Mouse (Mus musculus): ENCODE results near the gene Mfap2.

Mfap2 gene

GRCm38 (mm10) chr4:141010118-141010517 is at the start of gene Mfap2:
TSS of gene Mfap2 (plus strand) at chr4:141010418.
- DNase-seq (ENCODE audit: extremely low spot score) = no peak

DNA sequence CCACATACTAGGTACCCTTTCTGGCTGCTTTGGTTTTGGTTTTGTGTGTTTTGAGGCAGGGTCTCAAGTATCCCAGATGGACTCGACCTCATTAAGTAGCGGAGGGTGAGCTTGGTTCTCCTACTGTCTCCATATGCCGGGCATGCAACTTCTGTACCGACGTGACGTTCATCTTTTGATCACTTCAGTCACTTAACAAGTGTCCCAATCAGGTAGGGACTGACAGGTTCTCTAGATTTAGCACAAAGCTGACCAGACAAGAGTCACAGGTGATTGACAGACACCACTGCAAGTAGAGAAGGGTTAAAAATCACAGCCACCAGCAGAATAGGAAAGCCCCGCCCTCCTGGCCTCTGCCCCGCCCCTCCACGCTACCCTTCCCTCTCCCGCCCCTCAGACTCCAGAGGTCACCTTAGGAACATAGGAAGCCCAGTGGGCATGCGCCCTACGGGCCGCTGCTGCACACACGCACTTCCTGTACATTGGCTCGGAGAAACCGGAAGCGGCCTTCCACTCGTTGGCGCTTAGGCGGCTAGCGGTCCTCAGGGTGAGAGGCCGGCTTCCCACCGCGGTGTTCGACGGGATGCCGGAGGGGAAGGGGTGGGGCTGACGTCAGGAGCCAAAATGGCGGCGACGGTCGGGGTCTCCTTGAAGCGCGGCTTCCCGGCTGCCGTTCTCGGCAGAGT is 49.3 kb upstream of the Mfap2 start, which contains the start of gene Sdhb:
Gene Sdhb (plus strand): TSS at position 423 of the 686 bp plus-strand sequence.
- peak; percentile 93 for DNase-seq (ENCODE audit: extremely low spot score)

DNA sequence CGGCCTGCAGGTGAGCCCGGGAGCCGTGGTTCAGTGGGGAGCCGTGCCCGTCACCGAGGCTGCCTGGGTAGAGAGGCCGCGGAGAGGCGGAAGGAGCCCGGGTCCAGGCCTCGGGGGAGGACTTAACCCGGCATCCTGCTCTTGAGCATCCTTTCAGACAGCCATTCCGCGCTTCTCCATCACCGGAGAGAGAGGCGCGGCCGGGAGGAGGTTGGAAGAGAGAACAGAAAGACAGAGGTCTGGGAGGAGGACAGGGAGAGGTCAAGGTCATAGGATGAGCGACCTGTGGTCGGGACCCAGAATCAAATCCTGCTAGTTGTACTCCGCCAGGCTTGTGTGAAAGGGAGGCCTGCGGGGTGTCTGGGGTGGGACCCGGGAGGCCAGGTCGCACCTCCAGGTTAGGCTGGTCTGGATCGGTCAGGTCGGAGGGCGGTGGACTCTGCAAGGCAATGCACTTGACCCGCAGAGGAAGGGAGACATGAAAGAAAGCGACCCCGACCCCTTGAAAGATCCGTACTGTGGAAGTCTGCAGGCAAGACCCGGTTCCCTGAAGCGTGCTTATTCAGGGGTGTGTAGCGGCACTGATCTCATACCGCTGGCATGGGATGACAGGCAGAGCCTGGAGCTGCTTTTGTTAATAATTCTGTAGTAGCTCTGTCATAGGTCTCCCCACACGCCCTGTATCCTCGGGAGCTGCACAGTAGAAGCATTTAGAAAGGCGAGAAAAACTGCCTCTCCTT is 48.6 kb upstream of the Mfap2 start:
- DNase-seq (ENCODE audit: extremely low spot score) = no peak

- DNase-seq (ENCODE audit: extremely low spot score) = no peak
Measured at GRCm38 (mm10) chr4:140962207-140962909, 47.9 kb upstream of the Mfap2 start.

GRCm38 (mm10) chr4:140962950-140963349 is 47.3 kb upstream of the Mfap2 start:
- DNase-seq (ENCODE audit: extremely low spot score) = no peak

GRCm38 (mm10) chr4:140963941-140964597 is 46.1 kb upstream of the Mfap2 start:
- no peak for DNase-seq (ENCODE audit: extremely low spot score)

DNA sequence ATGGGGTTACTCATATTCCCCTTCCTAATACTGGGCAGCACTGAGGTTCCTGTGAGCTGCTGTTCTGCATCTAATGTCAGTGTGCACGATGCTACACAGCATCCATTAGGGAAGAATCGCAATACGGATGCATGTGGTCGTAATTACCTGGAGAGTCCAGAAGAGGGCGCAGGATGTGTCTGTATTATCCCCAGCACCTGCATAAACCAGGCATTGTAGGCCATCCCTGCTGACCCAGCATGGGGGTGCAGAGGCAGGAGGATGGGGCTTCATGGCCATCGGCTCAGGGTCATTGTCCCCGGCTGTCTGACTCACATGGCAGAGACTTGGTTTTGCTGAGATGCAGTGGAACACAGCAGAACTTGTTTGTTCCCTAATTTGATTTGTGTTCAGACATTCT is 45.6 kb upstream of the Mfap2 start:
- peak; percentile 76 for DNase-seq (ENCODE audit: extremely low spot score)

DNA sequence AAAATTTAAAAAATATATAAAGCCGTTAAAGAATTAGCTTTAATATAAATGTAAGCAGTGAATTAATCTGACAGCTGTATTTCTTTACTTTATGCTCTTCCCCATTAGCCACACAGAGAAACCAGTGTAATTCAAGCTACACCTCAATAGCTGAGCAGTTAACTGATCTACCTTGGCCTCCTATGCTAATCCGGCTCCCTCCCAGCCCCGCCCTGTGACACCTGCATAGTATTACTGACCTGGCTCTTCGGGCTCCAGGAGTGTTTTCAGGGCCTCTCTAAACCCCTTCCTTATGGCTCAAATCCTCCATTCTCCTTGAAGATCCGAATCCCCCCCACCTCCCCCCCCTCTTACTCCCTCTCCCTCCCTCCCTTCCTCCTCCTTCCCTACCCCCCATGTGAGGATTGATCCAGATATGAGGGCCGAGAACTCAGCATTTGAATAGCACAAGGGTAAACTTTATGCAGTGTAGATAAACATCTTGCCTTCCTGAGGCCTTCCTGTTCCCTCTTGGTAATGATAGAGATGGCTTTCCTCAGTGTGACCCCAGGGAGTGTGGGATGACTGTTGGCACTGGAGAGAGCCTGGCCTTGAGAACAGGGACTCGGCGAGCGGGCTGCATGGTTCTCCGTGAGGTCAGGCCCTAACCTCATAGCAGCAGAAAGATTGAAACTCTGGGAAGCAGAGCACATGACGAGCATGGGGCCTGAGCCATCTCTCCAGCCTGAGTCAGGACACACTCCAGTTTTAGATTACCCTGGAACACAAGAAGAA is 42.6 kb upstream of the Mfap2 start:
- no peak for DNase-seq (ENCODE audit: extremely low spot score)

- DNase-seq (ENCODE audit: extremely low spot score) = no peak
Measured at GRCm38 (mm10) chr4:140971691-140972090, 38.5 kb upstream of the Mfap2 start.

GRCm38 (mm10) chr4:140974408-140974807 is 35.8 kb upstream of the Mfap2 start:
- no peak for DNase-seq (ENCODE audit: extremely low spot score)

DNA sequence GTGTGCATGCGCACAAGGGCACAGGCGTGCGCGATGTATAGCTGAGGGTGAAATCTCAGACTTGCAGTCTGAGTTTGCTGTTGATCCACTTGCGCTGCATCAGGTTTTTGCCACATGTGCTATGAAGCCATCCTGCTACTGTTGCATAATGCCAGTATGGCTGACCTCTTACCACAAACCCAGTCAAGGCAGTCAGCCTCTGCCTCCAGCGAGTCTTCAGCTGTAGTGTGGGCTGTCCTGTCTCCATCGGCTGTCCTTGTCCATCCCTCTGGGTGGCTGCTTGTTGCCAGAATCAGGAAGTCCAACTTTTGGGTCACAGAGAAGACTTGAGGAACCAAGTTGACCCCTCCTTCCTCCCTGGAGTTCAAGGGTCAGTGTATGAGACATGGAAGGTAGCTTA is 34.9 kb upstream of the Mfap2 start:
- no peak for DNase-seq (ENCODE audit: extremely low spot score)

- no peak for DNase-seq (ENCODE audit: extremely low spot score)
Measured at GRCm38 (mm10) chr4:140977278-140977677, 32.9 kb upstream of the Mfap2 start.

- no peak for DNase-seq (ENCODE audit: extremely low spot score)
Measured at GRCm38 (mm10) chr4:140977886-140978692, 32.1 kb upstream of the Mfap2 start.

DNA sequence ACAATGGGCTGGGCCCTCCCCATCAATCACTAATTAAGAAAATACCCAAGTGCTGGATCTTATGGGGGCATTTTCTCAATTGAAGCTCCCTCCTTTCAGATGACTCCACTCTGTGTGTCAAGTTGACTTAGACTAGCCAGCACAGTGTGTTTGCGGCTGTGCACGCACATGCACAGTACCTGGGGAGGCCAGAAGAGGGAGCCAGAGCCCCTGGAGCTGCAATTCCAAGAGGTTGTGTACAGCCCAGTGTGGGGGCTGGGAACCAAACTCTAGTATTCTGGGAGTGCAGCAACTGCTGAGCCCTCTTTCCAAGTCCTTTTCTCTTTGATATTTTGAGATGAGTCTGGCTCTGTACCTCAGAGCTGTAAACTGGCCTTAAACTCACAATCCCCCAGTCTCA is 28.6 kb upstream of the Mfap2 start:
- DNase-seq (ENCODE audit: extremely low spot score) = no peak

- DNase-seq (ENCODE audit: extremely low spot score) = no peak
Measured at GRCm38 (mm10) chr4:140982808-140983207, 27.4 kb upstream of the Mfap2 start.

DNA sequence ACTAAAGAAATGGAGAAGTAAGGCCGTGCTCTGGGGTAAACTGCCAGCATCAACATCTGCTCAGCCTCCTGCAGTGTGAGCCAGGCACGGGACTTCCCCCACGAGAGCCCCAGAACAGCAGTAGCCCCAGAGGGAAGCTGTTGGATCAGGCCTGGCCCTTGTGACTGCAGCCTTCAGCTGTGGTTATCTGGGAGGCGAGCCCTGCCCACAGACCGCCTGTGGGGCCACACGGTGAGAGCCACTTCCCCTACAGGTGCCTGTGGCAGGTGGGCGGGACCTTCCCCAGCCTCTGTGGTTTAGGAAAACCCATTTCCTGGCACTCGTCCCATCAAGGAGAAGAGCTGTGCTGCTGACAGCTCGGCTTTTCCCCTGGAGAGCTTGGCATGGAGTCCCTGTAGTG is 26.8 kb upstream of the Mfap2 start:
- no peak for DNase-seq (ENCODE audit: extremely low spot score)

DNA sequence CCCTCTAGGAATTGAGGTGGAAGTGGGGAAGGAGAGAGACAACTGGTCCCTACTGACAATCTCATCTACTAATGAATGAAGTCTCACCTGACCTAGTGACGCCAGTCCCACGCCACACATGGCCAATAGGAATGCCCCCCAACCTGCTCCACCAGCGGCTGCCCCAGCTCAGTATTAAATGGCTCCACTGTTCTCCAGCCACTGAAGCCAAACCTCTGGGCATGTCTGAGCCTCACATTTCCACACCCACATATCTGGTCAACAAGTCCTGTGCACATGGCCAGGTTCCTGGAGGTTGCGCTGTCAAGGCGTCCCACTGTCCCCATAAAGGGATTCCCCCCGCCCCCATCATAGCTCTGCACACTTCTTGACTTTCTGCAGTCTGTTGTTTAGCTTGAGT is 25.7 kb upstream of the Mfap2 start:
- DNase-seq (ENCODE audit: extremely low spot score) = no peak

DNA sequence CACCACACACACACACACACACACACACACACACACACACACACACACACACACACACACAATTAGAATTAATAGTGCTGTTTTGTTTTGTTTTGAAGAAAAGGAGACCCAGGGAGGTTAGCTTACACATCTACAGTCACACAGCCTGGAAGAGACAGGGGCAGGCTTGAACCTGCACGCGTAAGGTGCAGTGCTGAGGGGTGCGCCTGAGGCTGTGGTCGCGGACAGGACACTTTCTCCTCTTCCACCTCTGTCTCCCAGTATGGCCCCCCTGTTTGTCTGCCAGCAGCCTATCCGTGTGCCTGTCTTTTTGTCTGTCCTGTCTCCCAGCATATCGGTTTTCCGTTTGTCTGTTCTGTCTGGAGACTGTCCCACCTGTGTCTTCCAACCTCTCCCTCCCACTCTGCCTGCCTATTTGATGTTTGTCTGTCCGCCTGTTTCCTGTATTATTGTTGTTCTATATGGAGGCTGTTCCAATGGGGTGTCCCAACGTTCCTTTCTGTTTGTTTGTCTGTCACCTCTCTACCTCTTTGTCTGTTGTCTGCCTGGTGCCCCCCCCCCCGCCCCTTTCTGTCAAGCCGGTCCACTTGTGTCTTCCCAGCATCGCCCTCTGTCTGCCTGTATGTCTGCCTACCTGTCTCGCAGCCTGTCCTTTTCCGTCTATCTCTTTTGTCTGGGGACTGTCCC is 24.1 kb upstream of the Mfap2 start:
- DNase-seq (ENCODE audit: extremely low spot score) = no peak

DNA sequence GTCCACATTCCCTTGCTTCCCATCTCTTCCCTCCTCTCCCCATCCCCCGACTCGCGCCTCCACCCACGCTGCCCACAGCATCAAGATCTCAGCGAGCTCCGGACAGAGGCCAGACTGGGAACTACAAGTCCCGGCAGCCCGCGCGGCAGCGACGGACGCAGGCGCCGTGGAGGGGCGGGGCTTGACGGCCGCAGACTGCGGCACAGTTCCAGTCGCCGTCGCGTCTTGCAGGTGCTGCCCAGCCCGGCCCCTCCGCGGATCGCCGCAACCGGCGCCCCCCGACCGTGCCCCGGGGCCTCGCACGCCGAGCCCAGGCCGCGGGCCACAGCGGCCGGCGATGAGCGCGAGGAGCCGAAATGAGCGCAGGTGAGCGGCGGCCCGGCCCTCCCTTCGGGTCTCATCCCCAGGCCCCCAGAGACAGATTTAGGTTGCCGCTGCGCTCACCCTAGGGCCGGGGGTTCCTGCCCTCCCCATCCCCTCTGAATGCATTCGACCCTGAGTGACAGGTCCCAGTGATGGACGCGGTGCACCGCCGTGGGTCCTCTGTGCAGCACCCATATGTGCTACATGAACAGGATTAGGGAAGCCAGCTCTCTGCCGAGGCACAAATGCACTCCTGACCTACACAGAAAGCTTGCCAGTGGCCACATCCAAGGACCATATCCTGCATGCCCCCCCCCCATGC is 23.4 kb upstream of the Mfap2 start, which contains the start of gene Atp13a2:
Gene Atp13a2 (plus strand): TSS at position 163 of the 685 bp plus-strand sequence.
- peak; percentile 86 for DNase-seq (ENCODE audit: extremely low spot score)

Data from embryo, embryonic 9.5 days (tissue).